Mouse (Mus musculus): ENCODE measurements at regions not wholly inside any gene's neighbourhood (a gene's known extent, or its start where the extent isn't known, plus 50 kb on each side); places are given as distances from the start of the nearest gene placed in this dataset.

DNA sequence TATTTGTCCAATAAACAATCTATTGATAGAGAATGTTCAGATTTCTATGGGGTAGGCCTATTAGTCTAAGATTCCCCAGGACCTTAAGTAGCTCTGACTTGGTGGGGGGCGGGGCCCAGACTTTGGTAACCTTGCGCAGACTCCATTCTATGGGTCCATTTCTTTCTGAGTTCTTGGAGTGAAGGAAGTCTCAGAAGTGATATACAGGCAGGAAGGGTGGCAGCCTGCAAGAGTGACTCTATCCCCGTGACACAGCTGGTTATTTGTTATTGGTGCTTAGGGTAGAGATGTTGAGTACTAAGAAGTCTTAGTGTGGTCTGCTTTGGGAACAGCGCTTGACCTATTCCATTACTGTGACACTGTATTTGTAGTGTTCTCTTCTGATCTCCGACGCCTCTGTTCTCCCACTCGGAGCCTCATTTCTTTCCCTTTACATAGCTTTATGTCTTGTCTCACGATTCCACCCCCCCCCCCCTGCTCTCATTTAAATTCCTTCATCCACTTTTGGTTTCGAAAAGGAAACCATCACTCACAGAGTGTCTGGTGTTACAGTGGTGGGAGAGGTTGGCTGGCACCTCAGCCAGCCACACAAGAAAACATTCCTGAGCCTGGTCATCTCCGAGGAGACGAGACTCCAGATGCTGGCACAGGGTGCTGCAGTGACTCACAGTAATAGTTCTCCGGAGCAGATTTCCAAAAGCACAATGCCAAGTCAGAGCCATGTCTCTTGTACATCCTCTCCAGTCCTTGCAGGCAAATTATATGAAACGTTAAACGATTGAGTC, 340.0 kb downstream of the Cog6 start:
- TF ChIP-seq POLR2AphosphoS5 (IDR thresholded peaks at IDR 0.05; ENCODE audit: insufficient replicate concordance, low read depth, low read length) = no peak
- TF ChIP-seq CTCF (IDR thresholded peaks at IDR 0.05; ENCODE audit: low read depth, low read length) = no peak
- TF ChIP-seq GATA2 (IDR thresholded peaks at IDR 0.05; ENCODE audit: borderline replicate concordance, low read depth, low read length) = no peak
- TF ChIP-seq GATA1 (IDR thresholded peaks at IDR 0.05; ENCODE audit: borderline replicate concordance, low read length) = no peak
- no peak for TF ChIP-seq TAL1 (conservative IDR thresholded peaks at IDR 0.05; ENCODE audit: low read depth, low read length)
- ATAC-seq (ENCODE audit: extremely low read depth, insufficient number of reproducible peaks, low FRiP score, poor library complexity, severe bottlenecking) (no peak), DNase-seq (ENCODE audit: low spot score) (no peak)

DNA sequence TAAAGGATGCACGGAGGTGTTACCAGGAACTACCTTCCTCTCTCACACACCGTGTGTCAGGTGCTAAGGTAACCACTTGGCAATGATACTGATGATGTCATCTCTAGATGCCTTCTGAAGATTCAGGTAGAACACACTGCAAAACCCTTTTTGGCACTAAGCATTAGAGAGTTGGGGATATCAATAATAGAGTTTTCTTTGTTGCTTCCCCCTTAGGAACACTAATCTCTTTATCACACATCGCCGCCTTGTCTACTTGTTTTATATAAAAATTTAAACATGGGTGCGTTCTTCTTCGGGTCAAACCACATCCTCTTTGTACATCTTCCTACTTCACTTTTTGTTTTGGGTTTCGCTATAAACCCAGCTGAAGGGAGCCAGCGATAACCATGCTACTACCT, 346.4 kb downstream of the Cog6 start:
- H3K27me3 ChIP-seq (ENCODE audit: insufficient read depth, low read length) = no peaks in the 10 kb centered on the region
- H3K4me3 ChIP-seq (ENCODE audit: low read depth, low read length) = no peak overlapping the region
- peaks cover 56% of the 10 kb centered on the region for H3K9me3 ChIP-seq (replicated peaks)
- H3K4me1 ChIP-seq (ENCODE audit: insufficient read depth, low read depth, low read length) = no peaks in the 10 kb centered on the region
- DNase-seq (ENCODE audit: low spot score) (no peak), ATAC-seq (ENCODE audit: extremely low read depth, insufficient number of reproducible peaks, low FRiP score, poor library complexity, severe bottlenecking) (no peak)
- TF ChIP-seq TAL1 (conservative IDR thresholded peaks at IDR 0.05; ENCODE audit: low read depth, low read length) (no peak), POLR2AphosphoS5 (IDR thresholded peaks at IDR 0.05; ENCODE audit: insufficient replicate concordance, low read depth, low read length) (no peak), CTCF (IDR thresholded peaks at IDR 0.05; ENCODE audit: low read depth, low read length) (no peak), GATA1 (IDR thresholded peaks at IDR 0.05; ENCODE audit: borderline replicate concordance, low read length) (no peak)
- no peaks in the 10 kb centered on the region for H3K36me3 ChIP-seq (replicated peaks)

More for the DNA sequence above, 340.0 kb downstream of the Cog6 start:
- Histone ChIP-seq H3K4me1 (ENCODE audit: insufficient read depth, low read depth, low read length) (no peaks in the 10 kb centered on the region), H3K9me3 (replicated peaks) (peaks cover 54% of the 10 kb centered on the region), H3K27me3 (ENCODE audit: insufficient read depth, low read length) (no peaks in the 10 kb centered on the region), H3K36me3 (replicated peaks) (no peaks in the 10 kb centered on the region), H3K4me3 (ENCODE audit: low read depth, low read length) (no peak overlapping the region)

DNA sequence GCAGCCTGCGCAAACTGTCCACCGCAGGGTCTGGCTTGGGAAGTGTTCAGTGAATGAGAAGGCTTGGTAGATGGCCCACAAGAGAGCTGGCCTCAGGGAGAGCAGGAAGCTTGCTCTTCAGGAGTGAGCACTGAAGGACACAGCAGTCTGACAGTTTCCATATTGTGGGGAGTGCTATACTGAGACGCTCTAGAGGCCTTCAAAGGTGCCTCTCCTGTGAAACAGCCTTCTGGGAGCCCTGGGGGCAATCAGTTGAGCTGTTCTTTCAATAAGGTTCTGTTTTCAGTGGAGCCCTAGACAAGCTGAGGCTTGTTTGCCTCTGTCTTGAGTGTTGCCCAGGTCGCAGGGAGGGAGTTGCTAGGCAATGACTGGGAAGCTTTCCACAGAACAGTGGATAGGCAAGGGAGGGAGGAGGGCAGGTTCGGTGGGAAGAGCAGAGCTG, 353.9 kb downstream of the Cog6 start:
- H3K4me3 ChIP-seq (ENCODE audit: low read depth, low read length) = no peak overlapping the region
- H3K9me3 ChIP-seq (replicated peaks) = peaks cover 58% of the 10 kb centered on the region
- H3K4me1 ChIP-seq (ENCODE audit: insufficient read depth, low read depth, low read length) = no peaks in the 10 kb centered on the region
- TF ChIP-seq GATA1 (IDR thresholded peaks at IDR 0.05; ENCODE audit: borderline replicate concordance, low read length) = no peak
- no peak for TF ChIP-seq POLR2AphosphoS5 (IDR thresholded peaks at IDR 0.05; ENCODE audit: insufficient replicate concordance, low read depth, low read length)
- TF ChIP-seq GATA2 (IDR thresholded peaks at IDR 0.05; ENCODE audit: borderline replicate concordance, low read depth, low read length) = no peak
- no peak for TF ChIP-seq CTCF (IDR thresholded peaks at IDR 0.05; ENCODE audit: low read depth, low read length)
- no peak for TF ChIP-seq TAL1 (conservative IDR thresholded peaks at IDR 0.05; ENCODE audit: low read depth, low read length)
- ATAC-seq (ENCODE audit: extremely low read depth, insufficient number of reproducible peaks, low FRiP score, poor library complexity, severe bottlenecking) (no peak), DNase-seq (ENCODE audit: low spot score) (no peak)
- H3K36me3 ChIP-seq (replicated peaks) = no peaks in the 10 kb centered on the region
- no peaks in the 10 kb centered on the region for H3K27me3 ChIP-seq (ENCODE audit: insufficient read depth, low read length)

DNA sequence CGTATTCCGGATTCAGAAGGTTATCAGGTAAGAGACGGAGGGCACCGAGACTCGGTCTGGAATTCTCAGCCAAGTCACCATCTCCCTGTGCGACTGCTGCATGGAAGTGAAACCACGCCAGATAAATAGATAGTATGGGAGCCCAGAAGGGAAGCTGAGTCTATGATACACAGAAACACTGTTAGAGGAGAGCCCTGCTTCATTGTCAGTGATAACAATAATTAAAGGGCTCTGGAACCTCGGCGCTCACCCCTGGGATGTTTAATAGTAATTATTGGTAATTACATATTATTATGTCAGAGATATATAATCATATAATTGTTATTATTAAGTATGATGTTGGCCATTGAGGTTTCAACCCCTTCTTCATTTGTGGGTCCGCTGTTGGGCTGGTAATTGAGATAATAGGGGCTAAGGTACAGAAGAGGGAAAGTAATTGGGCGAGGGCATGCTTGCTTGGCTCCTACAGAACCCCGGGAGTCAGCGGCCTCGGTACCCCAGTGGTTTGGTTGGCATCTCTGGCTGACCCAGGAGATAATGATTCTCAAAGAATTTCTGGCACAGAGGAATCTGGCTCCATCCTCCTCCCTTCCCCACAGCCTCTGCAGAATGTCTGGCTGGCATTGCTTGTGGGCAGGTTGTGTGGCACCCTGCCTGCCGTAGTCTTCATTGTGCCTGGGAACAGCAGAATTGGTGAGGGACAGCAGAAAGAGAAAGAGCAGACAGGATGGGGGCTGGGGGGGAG, 354.7 kb downstream of the Cog6 start:
- no peak for ATAC-seq (ENCODE audit: extremely low read depth, insufficient number of reproducible peaks, low FRiP score, poor library complexity, severe bottlenecking)
- H3K4me1 ChIP-seq (ENCODE audit: insufficient read depth, low read depth, low read length) = no peaks in the 10 kb centered on the region

DNA sequence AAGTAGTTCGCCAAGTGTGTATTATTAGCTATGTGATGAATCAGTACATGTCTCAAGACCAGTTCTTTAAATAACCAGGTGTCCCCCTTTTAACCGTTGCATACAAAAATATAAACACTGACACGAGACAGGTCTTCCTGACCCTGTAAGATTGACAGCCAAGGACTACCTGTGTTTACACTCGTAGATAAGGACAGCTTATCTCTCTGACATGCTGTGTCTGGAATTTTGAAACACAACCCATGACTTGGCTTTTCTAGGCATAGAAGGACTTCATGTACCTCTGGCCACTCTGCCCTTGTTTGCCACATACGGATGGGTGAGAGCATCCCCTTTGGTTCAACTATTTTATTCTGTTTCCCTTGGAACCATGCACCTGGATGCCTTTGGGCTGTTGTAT, 364.0 kb downstream of the Cog6 start:
- ATAC-seq (ENCODE audit: extremely low read depth, insufficient number of reproducible peaks, low FRiP score, poor library complexity, severe bottlenecking) (no peak), DNase-seq (ENCODE audit: low spot score) (no peak)
- no peaks in the 10 kb centered on the region for H3K27me3 ChIP-seq (ENCODE audit: insufficient read depth, low read length)
- TF ChIP-seq GATA1 (IDR thresholded peaks at IDR 0.05; ENCODE audit: borderline replicate concordance, low read length) (no peak), CTCF (IDR thresholded peaks at IDR 0.05; ENCODE audit: low read depth, low read length) (no peak)
- H3K4me3 ChIP-seq (ENCODE audit: low read depth, low read length) = no peak overlapping the region
- peaks cover 61% of the 10 kb centered on the region for H3K9me3 ChIP-seq (replicated peaks)
- no peaks in the 10 kb centered on the region for H3K36me3 ChIP-seq (replicated peaks)
- no peaks in the 10 kb centered on the region for H3K4me1 ChIP-seq (ENCODE audit: insufficient read depth, low read depth, low read length)

More for the DNA sequence above, 354.7 kb downstream of the Cog6 start:
- DNase-seq (ENCODE audit: low spot score) = no peak
- no peak for TF ChIP-seq POLR2AphosphoS5 (IDR thresholded peaks at IDR 0.05; ENCODE audit: insufficient replicate concordance, low read depth, low read length)
- no peak for TF ChIP-seq GATA2 (IDR thresholded peaks at IDR 0.05; ENCODE audit: borderline replicate concordance, low read depth, low read length)
- no peak for TF ChIP-seq GATA1 (IDR thresholded peaks at IDR 0.05; ENCODE audit: borderline replicate concordance, low read length)
- TF ChIP-seq CTCF (IDR thresholded peaks at IDR 0.05; ENCODE audit: low read depth, low read length) = no peak
- TF ChIP-seq TAL1 (conservative IDR thresholded peaks at IDR 0.05; ENCODE audit: low read depth, low read length) = no peak
- Histone ChIP-seq H3K4me3 (ENCODE audit: low read depth, low read length) (no peak overlapping the region), H3K27me3 (ENCODE audit: insufficient read depth, low read length) (no peaks in the 10 kb centered on the region), H3K9me3 (replicated peaks) (peaks cover 61% of the 10 kb centered on the region), H3K36me3 (replicated peaks) (no peaks in the 10 kb centered on the region)

DNA sequence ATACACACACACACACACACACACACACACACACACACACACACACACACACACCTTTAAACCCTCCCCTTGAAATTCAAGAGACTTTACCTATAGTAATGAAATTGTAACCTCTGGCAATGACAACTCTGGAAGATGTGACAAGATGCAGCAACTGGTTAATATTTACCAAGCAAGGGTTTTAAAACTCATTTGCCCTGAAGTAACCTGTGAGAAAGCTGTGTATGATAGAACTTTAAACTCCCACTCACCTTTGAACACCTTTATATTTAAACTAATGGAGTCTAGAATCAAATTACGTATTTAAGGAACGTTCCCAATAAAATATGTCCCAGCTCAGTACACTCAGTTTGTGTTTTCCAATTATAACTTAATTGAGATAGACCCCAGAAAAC, 364.6 kb downstream of the Cog6 start:
- TF ChIP-seq TAL1 (conservative IDR thresholded peaks at IDR 0.05; ENCODE audit: low read depth, low read length) (no peak), POLR2AphosphoS5 (IDR thresholded peaks at IDR 0.05; ENCODE audit: insufficient replicate concordance, low read depth, low read length) (no peak), GATA2 (IDR thresholded peaks at IDR 0.05; ENCODE audit: borderline replicate concordance, low read depth, low read length) (no peak), CTCF (IDR thresholded peaks at IDR 0.05; ENCODE audit: low read depth, low read length) (no peak), GATA1 (IDR thresholded peaks at IDR 0.05; ENCODE audit: borderline replicate concordance, low read length) (no peak)
- Histone ChIP-seq H3K27me3 (ENCODE audit: insufficient read depth, low read length) (no peaks in the 10 kb centered on the region), H3K36me3 (replicated peaks) (no peaks in the 10 kb centered on the region), H3K4me1 (ENCODE audit: insufficient read depth, low read depth, low read length) (no peaks in the 10 kb centered on the region), H3K4me3 (ENCODE audit: low read depth, low read length) (no peak overlapping the region), H3K9me3 (replicated peaks) (peaks cover 57% of the 10 kb centered on the region)
- DNase-seq (ENCODE audit: low spot score) = no peak
- ATAC-seq (ENCODE audit: extremely low read depth, insufficient number of reproducible peaks, low FRiP score, poor library complexity, severe bottlenecking) = no peak
